Mouse (Mus musculus): ENCODE measurements around the gene Gpx4.
"Not testable (repeated sequence)": the region's sequence is repeated elsewhere in the genome, so short reads cannot be mapped to it uniquely, and the experiment has no call there.

Gene Gpx4

DNA sequence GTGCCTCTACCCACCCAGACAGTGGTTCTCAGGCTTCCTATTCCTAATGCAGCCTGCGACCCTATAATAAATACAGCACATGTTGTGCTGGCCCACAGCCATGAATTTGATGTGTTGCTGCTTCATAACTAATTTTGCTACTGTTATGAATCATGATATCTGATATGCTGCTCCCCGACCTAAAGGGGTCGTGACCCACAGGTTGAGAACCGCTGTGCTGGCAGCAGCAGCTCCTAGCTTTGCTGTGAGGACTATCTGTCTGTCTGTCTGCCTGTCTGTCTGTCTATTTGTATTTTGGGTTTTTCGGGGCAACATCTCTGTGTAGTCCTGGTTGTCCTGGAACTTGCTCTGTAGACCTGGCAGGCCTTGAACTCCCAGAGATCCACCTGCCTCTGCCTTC is 23.2 kb upstream of the Gpx4 start:
- no peak for DNase-seq (ENCODE audit: low read depth, low spot score)

DNA sequence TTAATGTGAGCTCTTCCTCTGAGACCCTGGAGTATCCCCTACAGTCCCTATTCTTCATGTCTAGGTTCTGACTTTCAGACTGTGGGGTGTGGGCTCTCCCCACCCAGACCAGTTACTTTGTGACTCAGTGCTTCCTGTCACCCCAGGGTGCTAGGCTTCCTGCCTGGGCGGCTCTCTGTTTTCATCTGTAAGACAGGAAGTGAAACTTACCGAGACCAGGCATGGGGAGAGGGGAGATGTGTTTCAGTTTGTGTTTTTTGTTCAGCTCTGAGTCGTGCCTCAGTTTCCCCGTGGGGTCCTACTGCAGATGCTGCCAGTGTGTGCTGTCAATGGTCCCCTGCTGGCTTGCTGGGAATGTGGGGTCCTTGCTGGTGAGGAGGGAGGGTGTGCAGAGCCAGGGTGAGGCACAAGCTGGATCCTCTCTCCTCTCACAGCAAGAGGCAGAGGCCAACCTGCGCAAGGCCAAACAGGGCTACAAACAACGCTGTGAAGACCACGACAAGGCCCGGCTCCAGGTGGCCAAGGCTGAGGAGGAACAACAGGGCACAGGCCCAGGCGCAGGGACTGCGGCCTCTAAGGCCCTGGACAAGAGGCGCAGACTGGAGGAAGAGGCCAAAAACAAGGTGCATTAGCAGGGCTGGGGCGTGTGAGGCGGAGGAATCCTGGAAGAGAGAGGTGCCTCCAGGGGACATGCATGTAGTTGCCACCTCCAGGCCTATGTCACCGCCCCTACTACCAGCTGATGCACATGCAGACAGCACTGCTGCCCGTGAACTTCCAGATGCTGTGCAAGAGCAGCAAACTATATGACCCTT is 22.5 kb upstream of the Gpx4 start:
- DNase-seq (ENCODE audit: low read depth, low spot score), result no peak

DNA sequence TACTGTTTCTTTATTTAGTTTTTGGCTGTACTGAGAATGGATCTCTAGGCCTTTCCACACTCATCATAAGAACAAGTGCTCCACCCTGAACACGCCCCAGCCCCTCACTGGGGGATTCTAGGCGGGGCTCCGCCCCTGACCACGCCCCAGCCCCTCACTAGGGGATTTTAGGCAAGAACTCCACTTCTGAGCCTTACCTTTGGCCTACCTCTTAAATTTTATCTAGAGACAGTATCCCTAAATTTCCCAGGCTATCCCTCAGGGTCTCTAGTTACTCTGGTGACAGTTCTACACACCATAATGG is 22.0 kb upstream of the Gpx4 start:
- no peak for DNase-seq (ENCODE audit: low read depth, low spot score)

DNA sequence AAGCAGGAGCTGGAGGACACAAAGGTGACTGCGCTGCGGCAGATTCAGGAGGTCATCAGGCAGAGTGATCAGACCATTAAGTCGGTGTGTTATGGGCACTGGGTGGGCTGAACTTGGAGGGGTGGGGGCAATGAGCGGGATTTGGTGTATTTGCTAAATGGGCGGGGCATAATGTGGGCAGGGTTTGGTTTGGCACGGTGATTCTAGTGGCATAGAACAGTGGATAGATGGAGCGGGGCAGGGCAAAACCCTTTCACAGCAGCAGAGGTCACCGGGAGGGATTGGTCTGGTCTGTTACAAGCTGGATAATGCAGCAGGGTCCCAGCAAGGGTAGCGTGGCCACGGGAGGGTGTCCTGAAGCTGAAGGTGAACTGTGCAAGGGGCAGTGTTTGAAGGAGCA is 21.5 kb upstream of the Gpx4 start:
- no peak for DNase-seq (ENCODE audit: low read depth, low spot score)

DNA sequence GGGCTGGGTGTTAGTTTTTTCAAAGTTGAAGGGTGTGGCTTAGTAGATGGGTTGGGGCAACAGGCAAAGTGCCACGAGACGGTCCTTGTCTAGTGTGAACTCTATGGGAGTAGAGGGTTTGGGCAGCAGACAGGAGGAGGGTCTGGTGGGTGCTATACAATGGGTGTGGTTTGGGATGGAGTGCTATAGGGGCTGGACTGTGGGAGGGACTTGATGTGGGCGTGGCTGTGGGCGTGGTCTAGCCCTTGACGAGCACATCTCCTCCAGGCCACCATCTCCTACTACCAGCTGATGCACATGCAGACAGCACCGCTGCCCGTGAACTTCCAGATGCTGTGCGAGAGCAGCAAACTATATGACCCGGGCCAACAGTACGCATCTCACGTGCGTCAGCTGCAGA is 21.1 kb upstream of the Gpx4 start:
- no peak for DNase-seq (ENCODE audit: low read depth, low spot score)

DNA sequence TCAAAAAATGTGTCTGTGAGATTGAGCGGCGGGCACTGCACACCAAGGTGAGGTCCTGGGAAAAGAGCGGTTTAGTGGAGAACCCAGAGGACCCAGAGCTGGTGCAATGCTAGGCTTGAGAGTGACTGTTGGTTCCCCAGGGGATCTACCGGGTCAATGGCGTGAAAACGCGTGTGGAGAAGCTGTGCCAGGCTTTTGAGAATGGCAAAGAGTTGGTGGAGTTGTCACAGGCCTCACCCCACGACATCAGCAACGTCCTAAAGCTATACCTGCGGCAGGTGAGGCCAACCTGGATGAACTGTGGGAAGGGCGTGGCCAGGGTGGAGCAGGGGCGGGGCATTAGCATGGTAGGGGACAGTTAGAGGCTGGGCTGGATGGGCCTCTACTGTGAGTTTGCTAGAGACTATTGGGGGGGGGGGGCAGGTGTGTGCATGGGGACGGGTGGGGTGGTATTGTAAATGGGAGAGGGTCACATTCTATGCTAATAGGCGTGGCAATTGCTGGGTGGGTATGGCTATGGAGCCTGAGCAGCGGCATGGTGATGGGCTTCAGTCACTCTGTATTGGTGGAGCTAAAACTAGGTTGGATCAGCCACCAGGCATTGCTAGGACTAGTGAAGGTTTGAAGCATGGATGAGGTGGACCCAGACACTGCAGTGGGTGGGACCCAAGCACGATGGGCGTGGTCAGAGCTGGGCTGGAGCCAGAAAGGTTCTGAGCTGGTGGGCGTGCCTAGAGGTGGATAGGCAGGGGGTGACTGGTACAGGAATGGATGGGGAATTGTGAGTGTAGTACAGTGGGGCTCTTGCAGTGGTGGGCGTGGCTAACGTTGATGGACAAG is 19.1 kb upstream of the Gpx4 start:
- no peak for DNase-seq (ENCODE audit: low read depth, low spot score)

DNA sequence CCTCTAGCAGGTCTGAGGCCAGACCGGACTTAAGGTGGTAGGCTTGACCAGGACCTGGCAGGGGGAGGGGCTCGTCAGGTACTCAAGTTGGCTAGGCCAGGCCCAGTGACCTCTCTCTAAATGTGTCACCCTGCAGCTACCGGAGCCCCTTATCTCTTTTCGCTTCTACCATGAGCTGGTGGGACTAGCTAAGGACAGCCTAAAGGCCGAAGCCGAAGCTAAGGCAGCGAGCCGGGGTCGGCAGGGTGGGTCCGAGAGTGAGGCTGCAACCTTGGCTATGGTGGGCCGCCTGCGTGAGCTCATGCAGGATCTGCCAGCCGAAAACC is 18.5 kb upstream of the Gpx4 start:
- no peak for DNase-seq (ENCODE audit: low read depth, low spot score)

DNA sequence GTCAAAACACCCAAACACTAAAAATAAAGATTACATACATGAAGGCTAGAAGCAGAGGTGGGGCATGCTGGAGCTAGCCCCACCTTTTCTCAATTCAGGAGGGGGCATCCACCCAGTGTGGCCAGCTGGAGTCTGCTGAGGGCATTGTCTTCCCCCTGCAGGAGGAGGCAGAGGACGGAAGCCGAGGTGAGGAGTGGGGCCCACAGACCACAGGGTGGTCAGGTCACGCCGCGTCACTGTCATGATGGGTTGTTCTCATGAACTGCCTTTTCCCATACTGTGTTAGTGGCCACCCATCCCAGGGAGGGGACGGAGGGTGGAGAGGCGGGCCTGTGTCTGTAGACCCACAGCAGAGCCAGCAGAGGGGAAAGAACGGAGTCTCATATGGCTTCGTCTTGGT is 16.8 kb upstream of the Gpx4 start:
- DNase-seq (ENCODE audit: low read depth, low spot score), result no peak

DNA sequence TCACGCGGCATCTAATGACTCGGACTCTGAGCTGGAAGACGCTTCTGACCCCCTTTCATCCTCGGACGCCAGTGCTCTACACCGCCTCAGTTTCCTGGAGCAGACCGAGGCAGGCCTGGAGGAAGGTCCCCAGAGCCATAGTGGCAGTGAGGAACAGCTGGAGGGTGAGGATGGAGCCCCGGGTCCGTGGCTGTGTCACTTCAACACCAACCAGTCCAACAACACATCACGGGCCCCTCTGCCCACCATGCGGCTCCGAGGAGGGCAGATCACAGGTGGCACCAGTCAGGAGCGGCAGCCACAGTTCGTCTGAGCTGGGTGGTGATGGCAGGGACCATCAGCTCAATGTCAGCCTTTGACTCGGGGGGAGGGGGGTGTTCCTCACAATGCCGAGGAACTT is 16.2 kb upstream of the Gpx4 start:
- no peak for DNase-seq (ENCODE audit: low read depth, low spot score)

DNA sequence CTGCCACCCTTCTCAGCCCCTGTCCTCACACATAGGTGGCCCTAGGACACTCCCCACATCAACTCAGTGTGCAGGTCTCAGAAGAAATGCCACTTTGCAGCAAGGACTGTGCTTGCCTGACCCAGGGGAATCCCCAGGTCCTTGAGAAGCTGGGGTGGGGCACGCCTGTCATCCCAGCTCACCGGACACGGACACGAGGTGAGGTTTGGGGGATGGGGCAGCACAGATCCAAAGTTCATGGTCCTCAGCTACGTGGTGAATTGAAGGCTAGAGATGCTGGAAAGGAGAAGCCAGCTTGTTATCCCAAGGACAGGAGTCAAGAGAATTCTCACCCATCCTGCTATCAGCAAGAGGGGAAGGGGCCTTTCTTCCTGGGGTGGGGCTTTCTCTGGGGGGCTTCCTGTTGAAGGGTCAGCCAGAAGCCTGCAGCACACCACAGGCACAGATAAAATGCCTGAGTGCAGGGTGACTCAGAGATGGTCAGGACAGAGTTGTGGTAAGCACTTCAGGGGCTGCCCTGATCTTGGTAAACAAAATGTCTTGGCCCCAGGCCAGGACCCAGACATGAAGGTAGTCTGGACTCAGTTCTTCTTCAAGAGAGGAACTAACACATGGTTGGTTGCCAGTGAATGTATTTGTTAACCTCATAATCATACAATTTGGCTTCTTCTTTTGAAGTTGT is 14.0 kb upstream of the Gpx4 start:
- DNase-seq (ENCODE audit: low read depth, low spot score), result no peak

DNA sequence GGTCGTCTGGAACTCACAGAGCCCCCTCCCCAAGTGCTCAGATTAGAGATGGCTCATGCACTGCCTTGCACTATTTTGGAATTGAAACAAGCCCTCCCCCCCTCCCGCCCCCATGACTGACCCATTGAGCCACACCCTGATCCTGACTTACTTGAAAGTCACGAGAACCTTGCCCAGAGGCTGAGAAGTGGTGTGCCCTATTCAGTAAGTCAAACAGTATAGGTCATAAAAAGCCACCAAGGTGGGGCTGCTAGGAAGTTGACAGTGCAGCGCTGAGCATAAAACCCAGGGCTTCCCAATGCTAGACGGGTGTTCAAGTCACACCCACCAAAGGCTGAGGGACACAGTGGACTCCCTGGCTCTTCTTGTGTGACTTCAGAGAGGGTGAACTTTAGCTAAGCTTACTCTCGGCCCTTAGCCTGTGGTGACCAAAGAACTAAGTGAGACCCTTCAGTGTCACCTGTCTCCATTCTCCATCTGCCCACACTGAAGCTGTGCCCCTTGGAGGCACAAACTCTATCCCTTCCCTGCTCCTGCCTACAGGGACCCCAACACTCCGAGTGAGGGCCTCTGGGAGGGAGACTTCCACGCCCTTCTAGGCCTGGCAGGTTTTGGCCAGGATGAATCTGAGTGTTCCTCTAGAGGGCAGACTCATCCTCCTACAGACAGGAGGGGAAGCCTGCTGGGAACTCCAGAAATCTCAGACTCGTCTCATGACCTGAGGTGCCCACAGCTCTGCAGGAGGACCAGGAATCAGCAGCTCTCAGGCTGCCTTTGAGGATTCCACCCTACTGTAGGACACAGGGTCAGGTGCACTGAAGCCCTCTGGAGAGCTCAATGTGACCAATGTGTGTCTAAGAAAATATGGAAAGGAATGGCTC is 13.2 kb upstream of the Gpx4 start:
- no peak for DNase-seq (ENCODE audit: low read depth, low spot score)

DNA sequence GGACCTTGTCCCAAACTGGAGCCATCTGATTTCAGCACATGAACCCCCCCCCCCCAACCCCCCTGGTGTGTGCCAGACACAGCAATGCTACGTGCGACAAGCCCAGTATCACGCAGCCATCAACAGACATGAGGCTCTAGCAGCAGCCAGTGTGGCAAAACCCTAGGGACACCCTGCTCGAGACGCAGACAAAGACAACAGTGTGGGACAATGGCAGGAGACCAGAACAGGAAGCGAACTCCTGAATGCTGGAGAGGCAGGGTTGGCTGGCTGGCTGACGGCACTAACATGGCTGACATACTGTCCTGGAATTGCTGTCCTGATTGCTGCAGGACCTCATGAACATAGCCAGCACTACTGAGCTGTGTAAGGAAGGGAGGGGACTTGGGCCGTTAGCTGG is 11.8 kb upstream of the Gpx4 start:
- no peak for DNase-seq (ENCODE audit: low read depth, low spot score)

DNA sequence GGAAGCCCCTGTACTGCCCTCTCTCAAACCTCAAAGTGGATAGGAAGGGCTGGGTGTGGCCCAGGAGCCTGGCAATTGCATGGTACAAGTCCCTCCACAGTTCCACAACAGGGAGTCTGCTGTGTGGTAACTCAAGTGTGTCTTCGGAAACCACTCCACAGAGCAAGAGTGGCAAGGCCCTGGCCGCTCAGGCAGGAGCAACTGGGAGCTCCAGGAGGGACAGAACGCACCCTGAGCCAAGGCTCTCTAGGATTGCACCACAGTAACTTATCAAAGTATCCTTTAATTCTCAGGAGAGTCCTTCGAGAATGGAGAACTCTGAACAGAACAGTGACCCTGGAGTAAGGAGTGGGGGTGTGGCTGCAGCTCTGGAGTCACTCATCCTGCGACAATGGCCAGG is 11.3 kb upstream of the Gpx4 start:
- DNase-seq (ENCODE audit: low read depth, low spot score), result no peak

DNA sequence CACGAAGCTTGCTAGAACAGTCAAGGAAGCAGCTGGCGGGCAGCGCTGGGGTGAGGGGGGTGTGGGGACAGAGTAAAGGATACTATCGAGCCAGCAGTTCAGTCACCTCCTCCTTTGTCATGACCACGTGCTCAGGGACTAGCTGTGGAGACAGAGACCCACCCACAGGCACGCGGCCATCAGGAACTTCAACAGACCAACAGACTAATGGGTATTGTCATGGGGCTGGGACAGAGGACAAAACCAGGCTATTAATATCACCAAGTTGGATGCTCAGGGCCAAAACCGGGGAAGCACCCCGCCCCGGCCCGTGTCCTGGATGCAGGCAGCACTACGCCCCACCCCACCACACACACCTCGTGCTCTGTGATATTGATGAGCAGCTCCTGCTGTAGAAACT is 10.1 kb upstream of the Gpx4 start:
- no peak for DNase-seq (ENCODE audit: low read depth, low spot score)

DNA sequence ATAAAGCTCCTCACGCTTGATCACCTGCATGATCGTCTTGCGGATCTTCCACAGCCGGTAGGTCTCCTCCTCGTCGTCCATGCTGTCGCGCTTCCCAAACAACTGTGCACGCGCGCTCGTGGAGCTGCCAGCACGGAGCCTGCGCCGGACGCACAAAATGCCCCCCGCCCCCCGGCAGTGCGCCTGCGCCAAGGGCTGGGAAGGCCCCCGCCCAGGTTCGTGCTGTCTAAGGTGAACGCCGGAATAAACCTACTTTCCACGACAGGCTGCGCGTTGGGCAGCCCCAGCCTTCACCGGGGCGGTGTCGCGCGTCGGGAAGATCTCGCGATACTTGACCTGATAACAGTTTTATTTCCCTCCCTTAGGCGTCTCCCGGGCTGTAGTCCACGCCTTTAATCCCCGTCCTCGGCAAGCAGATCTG is 7.4 kb upstream of the Gpx4 start, which contains the start of gene Polr2e:
Gene Polr2e, minus strand, starts transcription at position 237 of the 421 bp plus-strand sequence.
- DNase-seq (ENCODE audit: low read depth, low spot score), result peak; percentile 92

DNA sequence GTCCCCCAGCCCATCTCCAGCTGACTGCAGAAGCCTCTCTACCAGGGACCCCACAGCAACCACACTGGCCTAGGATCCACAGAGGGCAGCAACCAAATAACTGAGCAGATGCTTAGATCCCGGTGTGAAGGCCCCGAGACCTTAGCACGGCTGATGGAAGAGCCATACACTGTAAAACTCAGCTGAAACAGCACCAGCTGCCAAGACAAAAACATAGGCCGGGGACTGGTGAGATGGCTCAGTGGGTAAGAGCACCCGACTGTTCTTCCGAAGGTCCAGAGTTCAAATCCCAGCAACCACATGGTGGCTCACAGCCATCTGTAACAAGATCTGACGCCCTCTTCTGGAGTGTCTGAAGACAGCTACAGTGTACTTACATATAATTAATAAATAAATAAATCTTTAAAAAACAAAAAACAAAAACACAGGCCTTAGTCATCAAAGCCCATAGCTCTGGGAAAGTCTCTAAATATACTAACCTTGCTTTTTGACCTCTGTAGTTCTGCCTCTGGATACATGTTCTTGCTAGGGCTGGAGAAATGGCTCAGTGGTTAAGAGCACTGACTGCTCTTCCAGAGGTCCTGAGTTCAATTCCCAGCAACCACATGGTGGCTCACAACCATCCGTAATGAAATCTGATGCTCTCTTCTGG is 5.4 kb upstream of the Gpx4 start:
- not testable (repeated sequence) for DNase-seq (ENCODE audit: low read depth, low spot score)

DNA sequence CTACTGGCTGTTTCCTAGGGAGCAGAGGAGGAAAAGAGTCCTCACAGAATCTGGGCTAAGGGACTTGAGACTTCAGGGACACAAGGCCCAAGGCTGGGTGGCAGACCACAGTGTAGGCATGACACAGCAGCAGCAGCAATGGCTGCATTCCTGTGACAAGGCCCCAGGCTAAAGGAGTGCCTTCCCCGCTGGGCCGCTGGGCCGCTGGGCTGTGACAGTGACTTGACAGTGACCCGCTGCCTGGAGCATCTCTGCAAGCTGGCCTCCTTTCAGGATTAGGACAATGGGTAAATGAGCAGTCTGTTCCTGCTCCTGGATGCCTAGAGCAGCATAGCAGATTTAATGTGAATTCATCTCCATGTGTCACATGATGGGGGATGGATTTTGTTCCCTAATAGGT is 2.9 kb upstream of the Gpx4 start:
- DNase-seq (ENCODE audit: low read depth, low spot score), result no peak

DNA sequence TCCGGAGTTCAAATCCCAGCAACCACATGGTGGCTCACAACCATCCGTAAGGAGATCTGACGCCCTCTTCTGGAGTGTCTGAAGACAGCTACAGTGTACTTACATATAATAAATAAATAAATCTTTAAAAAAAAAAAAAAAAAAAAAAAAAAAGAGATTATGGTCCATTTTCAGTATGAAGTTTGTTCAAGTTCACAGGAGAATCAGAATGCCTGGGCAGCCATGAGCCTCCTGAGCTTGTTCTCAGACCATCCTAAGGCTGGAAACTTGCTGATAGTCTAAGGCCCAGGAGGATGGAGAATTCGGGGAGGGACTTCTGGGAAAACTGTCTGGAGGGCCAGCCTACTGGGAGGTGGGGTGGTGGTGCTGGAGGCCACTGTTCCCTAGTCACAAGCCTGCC is 1.6 kb upstream of the Gpx4 start:
- DNase-seq (ENCODE audit: low read depth, low spot score), result not testable (repeated sequence)

DNA sequence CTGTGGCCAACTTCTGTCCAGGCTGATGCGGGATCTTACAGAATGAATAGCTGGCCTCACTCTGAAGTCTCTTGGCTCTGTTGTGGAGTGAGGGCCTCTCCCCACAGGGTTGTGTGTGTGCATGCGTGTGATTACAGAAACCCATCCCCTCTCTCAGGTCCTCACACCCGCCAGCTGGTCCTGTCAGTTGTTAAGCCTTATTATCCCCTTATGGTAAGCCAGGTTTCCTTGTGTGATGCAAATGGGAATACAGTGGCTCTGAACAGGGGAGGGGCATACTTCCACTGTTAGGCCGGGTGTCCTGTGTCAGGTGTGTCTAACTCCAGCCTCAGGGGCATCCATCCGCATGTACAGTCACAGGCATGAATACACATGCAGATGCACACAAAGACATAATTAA is 1.2 kb upstream of the Gpx4 start:
- no peak for DNase-seq (ENCODE audit: low read depth, low spot score)

DNA sequence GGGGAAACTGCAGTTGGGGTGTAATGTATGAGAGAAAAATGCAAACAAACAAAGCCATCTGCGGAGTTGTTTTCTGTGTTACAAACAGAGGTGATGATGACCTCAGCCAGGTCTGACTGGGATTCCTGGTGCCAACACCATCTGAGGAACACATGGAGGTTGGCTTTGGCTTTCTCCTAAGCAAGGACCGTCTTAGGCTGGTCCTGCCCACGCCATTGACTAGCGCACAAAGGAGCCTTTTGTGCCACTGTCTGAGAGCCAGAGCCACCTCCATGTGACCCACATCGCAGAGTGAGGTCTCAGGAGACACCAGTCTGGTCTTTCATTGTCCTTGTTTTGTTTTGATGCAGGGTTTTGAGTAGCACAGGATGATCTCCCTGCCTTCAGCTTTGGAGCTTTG is 1.4 kb downstream of the Gpx4 start:
- DNase-seq (ENCODE audit: low read depth, low spot score), result no peak

DNA sequence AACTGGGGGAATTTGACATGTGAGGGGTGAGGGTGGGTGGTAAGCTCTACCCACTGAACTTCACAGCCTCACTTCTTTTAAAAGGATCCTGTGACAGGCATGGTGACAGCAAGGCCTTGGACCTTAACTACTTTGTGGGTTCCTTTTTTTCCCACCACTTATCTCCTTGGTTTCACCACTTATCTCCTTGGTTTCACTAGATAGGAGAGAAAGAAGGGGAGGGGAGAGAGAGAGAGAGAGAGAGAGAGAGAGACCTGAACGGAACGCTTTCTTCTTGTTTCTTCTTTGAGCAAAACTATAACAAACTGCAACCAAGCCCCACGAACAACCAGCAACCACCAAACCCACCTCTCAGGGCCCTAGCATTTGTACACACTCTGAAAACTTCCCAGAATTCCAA is 1.9 kb downstream of the Gpx4 start:
- no peak for DNase-seq (ENCODE audit: low read depth, low spot score)

All from brain, embryonic 18.5 days (tissue).